9 mouse cellular contexts compared by ENCODE assay signal in genomic region chr11:69428751-69429150, GRCm38 (mm10). TPM values are rescaled to one million over a fixed set of nuclear protein-coding genes. Genes with fewer than 3 reads are reported as not detected.
A peak's percentile ranks its signal among the peaks of the same experiment; 100 is the strongest.
DNase-seq lines count a peak whose midpoint lies in the region; ATAC-seq lines count a peak whose summit lies in the region.
"Had no signal": no experiment of that assay in that cellular context is flagged by ENCODE, and none has a peak within 500 bp of the region (broad histone marks: within the 10 kb centered on the region; RNA-seq: fewer than 3 reads in every experiment).

No protein-coding gene starts in this region.

- H3K4me3 ChIP-seq in heart, embryonic 10.5 days = no peak overlapping the region
- no peak overlapping the region for H3K4me3 ChIP-seq in kidney, embryonic 15.5 days (replicated peaks)

- no peaks in the 10 kb centered on the region for H3K36me3 ChIP-seq in heart, embryonic 10.5 days
- no peaks in the 10 kb centered on the region for H3K36me3 ChIP-seq in kidney, embryonic 15.5 days

- peaks cover 11% of the 10 kb centered on the region; the same call in 1 of the 2 replicates for H3K27me3 ChIP-seq in heart, embryonic 10.5 days (ENCODE audit: insufficient read depth, poor library complexity, severe bottlenecking)
- H3K27me3 ChIP-seq in kidney, embryonic 15.5 days = no peaks in the 10 kb centered on the region; the same call in 1 of the 2 replicates
- H3K27me3 ChIP-seq: Patski had no signal

- H3K9me3 ChIP-seq in heart, embryonic 10.5 days = no peaks in the 10 kb centered on the region
- H3K9me3 ChIP-seq in kidney, embryonic 15.5 days (replicated peaks) = no peaks in the 10 kb centered on the region

- no peak overlapping the region for H3K9ac ChIP-seq in kidney, embryonic 15.5 days

- no peak overlapping the region for H3K4me2 ChIP-seq in kidney, embryonic 15.5 days

- DNase-seq in heart, adult 11 months = peak; percentile 96
- DNase-seq in heart, embryonic 10.5 days (ENCODE audit: low spot score) = no peak
- peak; percentile 88 for DNase-seq in R1 (ENCODE audit: low read depth, low spot score)
- DNase-seq in cerebellum, postnatal 4 days (ENCODE audit: low spot score in 2 of 2) = no peak
- no peak for DNase-seq in gastrocnemius, adult 8-10 months (ENCODE audit: low spot score in 2 of 2)
- DNase-seq in layer of hippocampus, adult 9-11 months = no peak

- no peak for ATAC-seq in kidney, embryonic 15.5 days (replicated peaks; ENCODE audit: low FRiP score)
- peak; percentile 58 for ATAC-seq in megakaryocyte, adult 5-6 weeks (ENCODE audit: poor library complexity, severe bottlenecking)
- ATAC-seq: Patski had no signal

- WGBS in heart, embryonic 10.5 days = 20% methylated on average over 4 of the region's 4 CpGs
- WGBS in kidney, embryonic 15.5 days = 18% methylated on average over 4 of the region's 4 CpGs

- H3K27ac ChIP-seq in heart, embryonic 10.5 days = no peak overlapping the region
- H3K27ac ChIP-seq in kidney, embryonic 15.5 days = 0 out of 2 replicates have a peak overlapping the region, but pooled peaks have one; percentile 27

- H3K4me1 ChIP-seq in heart, embryonic 10.5 days = peaks cover 21% of the 10 kb centered on the region
- peaks cover 22% of the 10 kb centered on the region for H3K4me1 ChIP-seq in kidney, embryonic 15.5 days

RNA-seq across cellular contexts. Expression of gene Kdm6b, which starts 15.3 kb away (rescaled TPM):
- polyA plus RNA-seq in heart, embryonic 10.5 days (2016; fragmentation: Nextera tagmentation; extraction: Ambion mirVana) = 20.9 and 26.9 TPM in 2 replicates
- polyA plus RNA-seq in kidney, embryonic 15.5 days (2015; fragmentation: Nextera tagmentation; extraction: Ambion mirVana) = 32.6 and 33.0 TPM in 2 replicates
- 27.1 and 29.0 TPM in 2 replicates for total RNA-seq in megakaryocyte, adult 5-6 weeks (2015)
- 5.0 and 6.7 TPM in 2 replicates for total RNA-seq in megakaryocyte, adult 5-6 weeks (2017)
- total RNA-seq in gastrocnemius, adult 8-10 months (2022) = 10 to 100 TPM; 19.1 to 22.9 (median 20.8) TPM

RNA-seq across cellular contexts. Expression of gene Tmem88, which starts 30.7 kb away (rescaled TPM):
- polyA plus RNA-seq in heart, embryonic 10.5 days (2016; fragmentation: Nextera tagmentation; extraction: Ambion mirVana) = 38.9 and 52.5 TPM in 2 replicates
- 41.9 and 44.3 TPM in 2 replicates for polyA plus RNA-seq in kidney, embryonic 15.5 days (2015; fragmentation: Nextera tagmentation; extraction: Ambion mirVana)
- total RNA-seq in megakaryocyte, adult 5-6 weeks (2015) = 0.14 TPM in 1 of 2 replicates, not detected in the other
- total RNA-seq in megakaryocyte, adult 5-6 weeks (2017) = 0.18 TPM in 1 of 2 replicates, not detected in the other
- total RNA-seq in gastrocnemius, adult 8-10 months (2022) = 1 to 10 TPM; 4.1 to 4.6 (median 4.1) TPM

RNA-seq across cellular contexts. Expression of gene Cyb5d1, which starts 33.3 kb away (rescaled TPM):
- 27.4 and 31.8 TPM in 2 replicates for polyA plus RNA-seq in heart, embryonic 10.5 days (2016; fragmentation: Nextera tagmentation; extraction: Ambion mirVana)
- polyA plus RNA-seq in kidney, embryonic 15.5 days (2015; fragmentation: Nextera tagmentation; extraction: Ambion mirVana) = 30.2 and 30.5 TPM in 2 replicates
- 11.6 and 15.3 TPM in 2 replicates for total RNA-seq in megakaryocyte, adult 5-6 weeks (2015)
- 24.0 and 28.1 TPM in 2 replicates for total RNA-seq in megakaryocyte, adult 5-6 weeks (2017)
- 10 to 100 TPM; 33.2 to 38.0 (median 36.7) TPM for total RNA-seq in gastrocnemius, adult 8-10 months (2022)

RNA-seq across cellular contexts. Expression of gene Naa38, which starts 33.5 kb away (rescaled TPM):
- 158 and 165 TPM in 2 replicates for polyA plus RNA-seq in heart, embryonic 10.5 days (2016; fragmentation: Nextera tagmentation; extraction: Ambion mirVana)
- polyA plus RNA-seq in kidney, embryonic 15.5 days (2015; fragmentation: Nextera tagmentation; extraction: Ambion mirVana) = 153 and 155 TPM in 2 replicates
- 90.6 and 105 TPM in 2 replicates for total RNA-seq in megakaryocyte, adult 5-6 weeks (2015)
- 147 and 161 TPM in 2 replicates for total RNA-seq in megakaryocyte, adult 5-6 weeks (2017)
- total RNA-seq in gastrocnemius, adult 8-10 months (2022) = 10 to 100 TPM; 73.2 to 78.1 (median 75.7) TPM

RNA-seq across cellular contexts. Expression of gene Chd3, which starts 59.5 kb away (rescaled TPM):
- 15.8 and 26.5 TPM in 2 replicates for polyA plus RNA-seq in heart, embryonic 10.5 days (2016; fragmentation: Nextera tagmentation; extraction: Ambion mirVana)
- 54.8 and 62.8 TPM in 2 replicates for polyA plus RNA-seq in kidney, embryonic 15.5 days (2015; fragmentation: Nextera tagmentation; extraction: Ambion mirVana)
- 13.6 and 13.9 TPM in 2 replicates for total RNA-seq in megakaryocyte, adult 5-6 weeks (2015)
- 17.1 and 19.8 TPM in 2 replicates for total RNA-seq in megakaryocyte, adult 5-6 weeks (2017)
- total RNA-seq in gastrocnemius, adult 8-10 months (2022) = 1 to 10 TPM; 4.2 to 9.0 (median 5.5) TPM

Comparison
In these comparisons a context has a peak if more than half of its experiments do, and no peak if none do; other contexts are left out.
1. DNase-seq: peak in heart, adult 11 months (single experiment) and R1 (single experiment); none in heart, embryonic 10.5 days (single experiment), cerebellum, postnatal 4 days (0 of 2), gastrocnemius, adult 8-10 months (0 of 2) and layer of hippocampus, adult 9-11 months (single experiment).
2. RNA of gene Tmem88, which starts 30.7 kb away (total RNA-seq): 4.1 to 4.6 TPM in gastrocnemius, adult 8-10 months; 0.14 to 0.18 TPM in megakaryocyte, adult 5-6 weeks; every median in the first group is over 4 times any median in the second.